Mouse (Mus musculus) intestine, embryonic 16.5 days (tissue): ENCODE results near the gene Rtraf. TPM values are rescaled to one million over a fixed set of nuclear protein-coding genes. Genes with fewer than 3 reads are reported as not detected.

Experiments used
- ATAC-seq: fragments of 200-750 bp; cut with Nextera tagmentation; 2 replicates; pipeline ENCODE4 v1.8.0; 2017; ENCODE audit warnings: moderate TSS enrichment, moderate library complexity
- H3K27ac ChIP-seq: fragments of 300-500 bp; sonication (generic); 2 replicates; pipeline ENCODE4 v1.5.1; 2014; ENCODE audit warnings: mild to moderate bottlenecking, low read length
- H3K27me3 ChIP-seq: fragments of 300-500 bp; sonication (generic); replicated peaks from 2 replicates; pipeline ENCODE4 v1.6.1; 2014; ENCODE audit warnings: low read length, control low read depth, mixed read lengths; ENCODE audit not compliant: control insufficient read depth, insufficient read depth
- H3K36me3 ChIP-seq: fragments of 300-500 bp; sonication (generic); 2 replicates; pipeline ENCODE4 v1.6.1; 2014; ENCODE audit warnings: low read length, control low read depth; ENCODE audit not compliant: control insufficient read depth, insufficient read depth
- H3K4me1 ChIP-seq: fragments of 300-500 bp; sonication (generic); 2 replicates; pipeline ENCODE4 v1.6.1; 2014; ENCODE audit warnings: low read length, control low read depth, mixed read lengths; ENCODE audit not compliant: control insufficient read depth, insufficient read depth
- H3K4me2 ChIP-seq: fragments of 300-500 bp; sonication (generic); 2 replicates; pipeline ENCODE4 v1.6.1; 2014; ENCODE audit warnings: low read depth, low read length, control low read depth
- H3K4me3 ChIP-seq: fragments of 300-500 bp; sonication (generic); 2 replicates; pipeline ENCODE4 v1.5.1; 2014; ENCODE audit warnings: mild to moderate bottlenecking, low read length
- H3K9ac ChIP-seq: fragments of 300-500 bp; sonication (generic); 2 replicates; pipeline ENCODE4 v1.6.1; 2014; ENCODE audit warnings: low read depth, low read length
- H3K9me3 ChIP-seq: fragments of 300-500 bp; sonication (generic); 2 replicates; pipeline ENCODE4 v1.6.1; 2016; ENCODE audit warnings: low read length, control low read depth; ENCODE audit not compliant: control insufficient read depth
- WGBS: fragments of 180-500 bp; shearing (Covaris S2); extraction: QIAGEN DNeasy Blood & Tissue Kit; methylation state at CpG from one replicate; pipeline ENCODE4 v1.1.7; 2014; 5-methylcytosine and 5-hydroxymethylcytosine counted together
- polyA plus RNA-seq: library from polyadenylated mRNA; unstranded; fragments of >200 nt; fragmentation: Nextera tagmentation; extraction: Ambion mirVana; gene quantifications from 2 replicates; pipeline ENCODE4 v1.2.1, GENCODE M21; 2015

Gene Rtraf
- polyA plus RNA-seq, 1 experiment from 2014 or later: 188 TPM

DNA sequence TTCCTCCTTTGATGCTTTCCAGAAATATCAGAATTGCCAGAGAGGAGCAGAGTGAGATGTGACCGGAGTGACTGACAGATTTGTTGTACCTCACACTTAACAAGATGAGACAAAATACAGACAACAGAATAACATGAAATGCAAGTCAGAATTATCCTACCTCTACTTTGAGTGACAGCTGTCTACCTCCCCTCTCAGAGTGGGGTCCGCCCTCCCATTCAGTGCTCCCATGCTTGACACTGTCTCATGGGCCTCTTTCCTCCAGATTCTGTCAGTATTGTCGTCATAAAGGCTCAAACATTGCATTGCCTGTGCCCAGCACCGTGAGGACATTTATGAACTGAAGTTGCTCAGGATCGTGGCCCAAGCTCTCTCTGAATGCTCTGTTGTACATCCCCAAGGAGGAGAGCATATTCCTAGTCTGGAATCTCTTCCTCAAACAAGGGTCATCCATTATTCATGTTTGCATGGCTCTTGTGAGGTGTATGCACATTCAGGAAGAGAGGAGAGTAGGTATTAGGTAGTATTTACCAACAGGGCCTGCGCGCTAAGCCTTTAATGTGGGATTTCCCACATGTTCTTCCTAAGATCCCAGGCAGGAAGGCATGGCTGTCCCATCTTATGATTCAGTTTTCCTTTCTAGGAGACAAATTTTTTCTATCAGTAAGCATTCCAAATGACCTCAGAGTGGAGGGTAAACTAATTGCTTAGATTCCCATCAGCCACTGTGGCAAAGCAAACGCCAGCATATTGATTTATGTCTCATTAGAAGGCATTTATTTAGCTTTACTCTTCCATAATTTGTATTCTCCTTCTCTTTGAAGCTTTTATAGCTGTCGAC is 57.9 kb downstream of the Rtraf start:
- no peaks in the 10 kb centered on the region for H3K9me3 ChIP-seq
- no peaks in the 10 kb centered on the region for H3K36me3 ChIP-seq
- no peak overlapping the region for H3K4me2 ChIP-seq
- H3K4me1 ChIP-seq: peaks cover 11% of the 10 kb centered on the region
- no peak overlapping the region for H3K4me3 ChIP-seq
- peak; percentile 26; the same call in 1 of the 2 replicates for ATAC-seq
- no peak overlapping the region for H3K27ac ChIP-seq
- 62% methylated on average over 9 of the region's 9 CpGs for WGBS
- no peaks in the 10 kb centered on the region for H3K27me3 ChIP-seq
- H3K9ac ChIP-seq: no peak overlapping the region

DNA sequence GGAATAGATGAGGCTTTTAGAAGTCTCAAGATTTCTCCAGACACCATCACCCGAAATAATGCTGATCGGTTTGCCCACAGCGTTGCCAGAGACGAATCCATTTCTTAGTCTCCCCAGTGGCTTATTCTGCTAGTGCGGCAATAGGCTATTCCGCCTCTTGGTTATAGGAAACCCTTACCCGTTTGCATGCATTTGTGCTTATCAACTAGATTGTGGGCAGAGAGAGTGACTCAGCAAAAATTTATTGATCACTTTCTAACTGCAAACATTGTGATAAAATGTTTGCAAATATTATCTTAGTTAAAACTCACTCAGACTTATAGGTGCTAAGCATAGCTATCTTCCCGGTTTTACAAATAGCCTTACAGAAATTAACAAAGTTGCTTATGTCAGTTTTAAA is 59.3 kb downstream of the Rtraf start:
- no peak for ATAC-seq
- H3K4me1 ChIP-seq: peaks cover 12% of the 10 kb centered on the region
- H3K27ac ChIP-seq: no peak overlapping the region
- H3K9me3 ChIP-seq: no peaks in the 10 kb centered on the region
- H3K4me3 ChIP-seq: no peak overlapping the region
- no peaks in the 10 kb centered on the region for H3K36me3 ChIP-seq
- H3K4me2 ChIP-seq: no peak overlapping the region
- no peak overlapping the region for H3K9ac ChIP-seq
- WGBS: 73% methylated on average over 8 of the region's 8 CpGs
- no peaks in the 10 kb centered on the region for H3K27me3 ChIP-seq

DNA sequence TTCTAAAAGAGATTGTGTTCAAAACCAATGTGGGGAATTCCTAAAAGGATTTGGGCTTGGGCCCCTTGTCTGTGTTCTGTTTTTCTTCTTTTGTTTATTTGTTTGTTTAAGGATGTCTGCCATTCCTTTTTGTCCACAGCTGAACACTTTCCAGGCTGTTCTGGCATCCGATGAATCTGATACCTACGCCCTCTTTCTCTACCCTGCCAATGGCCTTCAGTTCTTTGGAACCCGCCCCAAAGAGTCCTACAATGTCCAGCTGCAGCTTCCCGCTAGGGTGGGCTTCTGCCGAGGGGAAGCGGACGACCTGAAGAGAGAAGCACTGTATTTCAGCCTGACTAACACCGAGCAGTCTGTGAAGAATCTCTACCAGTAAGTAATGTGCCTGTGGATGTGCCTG is 60.1 kb downstream of the Rtraf start:
- 44% methylated on average over 8 of the region's 8 CpGs for WGBS
- Histone ChIP-seq H3K27ac (no peak overlapping the region), H3K9ac (no peak overlapping the region), H3K4me2 (no peak overlapping the region), H3K36me3 (no peaks in the 10 kb centered on the region), H3K27me3 (no peaks in the 10 kb centered on the region), H3K4me3 (no peak overlapping the region), H3K9me3 (no peaks in the 10 kb centered on the region), H3K4me1 (peaks cover 16% of the 10 kb centered on the region)
- ATAC-seq: no peak

DNA sequence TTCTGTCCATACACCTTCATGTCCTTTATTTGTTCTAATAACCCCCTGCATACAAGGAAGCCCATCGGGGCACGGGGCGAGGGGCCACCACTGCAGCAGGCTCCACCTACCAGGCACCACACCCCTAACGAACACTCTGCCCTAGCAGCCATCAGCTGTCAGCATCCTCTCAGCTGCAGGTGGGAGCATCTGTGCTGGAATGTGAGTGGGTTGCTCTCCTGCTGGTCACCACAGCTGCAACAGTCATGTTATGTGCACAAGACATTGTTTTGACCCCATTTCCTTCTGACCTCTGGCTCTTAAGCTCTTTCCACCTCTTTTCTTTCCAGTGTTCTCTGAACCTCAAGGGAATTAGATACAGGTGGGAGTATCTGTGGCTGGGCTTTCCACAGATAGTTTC is 61.6 kb downstream of the Rtraf start:
- Histone ChIP-seq H3K36me3 (no peaks in the 10 kb centered on the region), H3K9me3 (no peaks in the 10 kb centered on the region), H3K9ac (no peak overlapping the region), H3K27ac (no peak overlapping the region), H3K4me1 (peaks cover 16% of the 10 kb centered on the region), H3K4me2 (no peak overlapping the region), H3K4me3 (no peak overlapping the region), H3K27me3 (no peaks in the 10 kb centered on the region)
- ATAC-seq: no peak
- WGBS: 61% methylated on average over 4 of the region's 4 CpGs

Other genes with a start within 250 kb of the Rtraf start
- gene Gm2237, start 238.7 kb downstream of the Rtraf start, polyA plus RNA-seq: 1.4 and 1.8 TPM in 2 replicates
- gene Gm5458, start 221.2 kb downstream of the Rtraf start, polyA plus RNA-seq: not detected in 2 replicates
- 63.8 and 68.6 TPM in 2 replicates for gene Nid2, start 72.6 kb downstream of the Rtraf start, polyA plus RNA-seq
- gene Gng2, start 153.8 kb upstream of the Rtraf start, polyA plus RNA-seq: 40.5 and 49.1 TPM in 2 replicates